9 mouse cellular contexts compared by ENCODE assay signal in genomic region chr10:80350292-80350691, GRCm38 (mm10). TPM values are rescaled to one million over a fixed set of nuclear protein-coding genes. Genes with fewer than 3 reads are reported as not detected.
DNase-seq lines count a peak whose midpoint lies in the region; ATAC-seq and TF ChIP-seq lines count a peak whose summit lies in the region.
"Had no signal": no experiment of that assay in that cellular context is flagged by ENCODE, and none has a peak within 500 bp of the region (broad histone marks: within the 10 kb centered on the region; RNA-seq: fewer than 3 reads in every experiment).

No protein-coding gene starts in this region.

- DNase-seq in CD4-positive, CD25-positive, alpha-beta regulatory T cell, adult 2 months (ENCODE audit: low read depth, low spot score): peak; percentile 90
- peak; percentile 85 for DNase-seq in brain, adult 2 months (ENCODE audit: low read depth, low spot score)
- peak; percentile 66 to 70 (median 69) for DNase-seq in liver, embryonic 14.5 days (ENCODE audit: low read depth in 3 of 3, low spot score in 3 of 3)
- peak; percentile 88 for DNase-seq in neural tube, embryonic 11.5 days (ENCODE audit: low spot score)

- H3K4me2 ChIP-seq in heart, embryonic 13.5 days: no peak overlapping the region
- H3K4me2 ChIP-seq in kidney, embryonic 16.5 days (replicated peaks; ENCODE audit: low read depth, low read length): no peak overlapping the region
- no peak overlapping the region for H3K4me2 ChIP-seq in liver, embryonic 14.5 days (ENCODE audit: low read depth)
- H3K4me2 ChIP-seq in neural tube, embryonic 11.5 days (ENCODE audit: low read depth): no peak overlapping the region
- no peak overlapping the region for H3K4me2 ChIP-seq in stomach, embryonic 16.5 days (ENCODE audit: low read depth, low read length)

- WGBS in heart, embryonic 13.5 days: 2% methylated on average over 7 of the region's 7 CpGs
- 3% methylated on average over 7 of the region's 7 CpGs for WGBS in kidney, embryonic 16.5 days
- 2% methylated on average over 7 of the region's 7 CpGs for WGBS in liver, embryonic 14.5 days (ENCODE audit: insufficient replicate concordance)
- 4% methylated on average over 7 of the region's 7 CpGs for WGBS in neural tube, embryonic 11.5 days
- 2% methylated on average over 7 of the region's 7 CpGs for WGBS in stomach, embryonic 16.5 days

- H3K4me3 ChIP-seq in heart, embryonic 13.5 days: no peak overlapping the region
- no peak overlapping the region for H3K4me3 ChIP-seq in kidney, embryonic 16.5 days (ENCODE audit: low read length)
- H3K4me3 ChIP-seq in liver, embryonic 14.5 days (ENCODE audit: insufficient read depth in 1 of 2, low read depth in 2 of 2, low read length in 2 of 2): no peak overlapping the region
- no peak overlapping the region for H3K4me3 ChIP-seq in neural tube, embryonic 11.5 days (ENCODE audit: low read depth, low read length)
- no peak overlapping the region for H3K4me3 ChIP-seq in stomach, embryonic 16.5 days (replicated peaks; ENCODE audit: low read length)
- H3K4me3 ChIP-seq: erythroblast, embryonic 14.5 days had no signal

- peak; percentile 75 for ATAC-seq in erythroblast, adult 5-6 weeks (replicated peaks; ENCODE audit: low FRiP score, poor library complexity, severe bottlenecking)
- 0 out of 2 replicates have a peak, but pooled peaks have one; percentile 13 for ATAC-seq in heart, embryonic 13.5 days (ENCODE audit: extremely low read depth, insufficient number of reproducible peaks, low FRiP score, low TSS enrichment)
- peak; percentile 75 for ATAC-seq in kidney, embryonic 16.5 days (ENCODE audit: low FRiP score, low TSS enrichment)
- peak; percentile 72 for ATAC-seq in liver, embryonic 14.5 days (ENCODE audit: insufficient read depth)
- ATAC-seq in neural tube, embryonic 11.5 days (ENCODE audit: insufficient read depth, low FRiP score, low TSS enrichment): peak; percentile 75
- peak; percentile 82 for ATAC-seq in stomach, embryonic 16.5 days (ENCODE audit: insufficient read depth, low FRiP score)

- H3K9me3 ChIP-seq in heart, embryonic 13.5 days: no peaks in the 10 kb centered on the region
- no peaks in the 10 kb centered on the region for H3K9me3 ChIP-seq in kidney, embryonic 16.5 days (ENCODE audit: low read length)
- H3K9me3 ChIP-seq in liver, embryonic 14.5 days (ENCODE audit: control insufficient read depth, low read length): no peaks in the 10 kb centered on the region
- no peaks in the 10 kb centered on the region for H3K9me3 ChIP-seq in neural tube, embryonic 11.5 days (ENCODE audit: control insufficient read depth, low read length)
- no peaks in the 10 kb centered on the region for H3K9me3 ChIP-seq in stomach, embryonic 16.5 days (replicated peaks; ENCODE audit: control insufficient read depth, low read length)

- H3K4me1 ChIP-seq in heart, embryonic 13.5 days: peaks cover 37% of the 10 kb centered on the region
- H3K4me1 ChIP-seq in kidney, embryonic 16.5 days (ENCODE audit: insufficient read depth, low read length): peaks cover 19% of the 10 kb centered on the region
- H3K4me1 ChIP-seq in liver, embryonic 14.5 days (replicated peaks; ENCODE audit: control insufficient read depth in 2 of 2, insufficient read depth in 2 of 2, low read length in 1 of 2): peaks cover 6 to 12% of the 10 kb centered on the region in 2 experiments
- peaks cover 6% of the 10 kb centered on the region; the same call in 1 of the 2 replicates for H3K4me1 ChIP-seq in neural tube, embryonic 11.5 days (ENCODE audit: control insufficient read depth, insufficient read depth, low read length)
- H3K4me1 ChIP-seq in stomach, embryonic 16.5 days (ENCODE audit: control insufficient read depth, insufficient read depth, low read length): peaks cover 25% of the 10 kb centered on the region

- H3K27ac ChIP-seq in heart, embryonic 13.5 days (replicated peaks): no peak overlapping the region
- no peak overlapping the region for H3K27ac ChIP-seq in kidney, embryonic 16.5 days (ENCODE audit: low read length)
- no peak overlapping the region for H3K27ac ChIP-seq in liver, embryonic 14.5 days
- H3K27ac ChIP-seq in neural tube, embryonic 11.5 days (ENCODE audit: low read depth, low read length): no peak overlapping the region
- no peak overlapping the region for H3K27ac ChIP-seq in stomach, embryonic 16.5 days (ENCODE audit: low read length)

- peaks cover 97% of the 10 kb centered on the region for H3K27me3 ChIP-seq in heart, embryonic 13.5 days (replicated peaks)
- peaks cover 89% of the 10 kb centered on the region for H3K27me3 ChIP-seq in kidney, embryonic 16.5 days (ENCODE audit: insufficient read depth, low read length)
- H3K27me3 ChIP-seq in liver, embryonic 14.5 days (ENCODE audit: control insufficient read depth, insufficient read depth, low read length): peaks cover 54% of the 10 kb centered on the region
- peaks cover 89% of the 10 kb centered on the region for H3K27me3 ChIP-seq in neural tube, embryonic 11.5 days (ENCODE audit: control insufficient read depth, insufficient read depth, low read length)
- H3K27me3 ChIP-seq in stomach, embryonic 16.5 days (ENCODE audit: control insufficient read depth, insufficient read depth, low read length): peaks cover 40% of the 10 kb centered on the region

- peak; percentile 99 for TF ChIP-seq CTCF in liver, embryonic 14.5 days (IDR thresholded peaks at IDR 0.05; ENCODE audit: low read depth)

- TF ChIP-seq EP300 in liver, embryonic 14.5 days (IDR thresholded peaks at IDR 0.05; ENCODE audit: low read depth): no peak

- H3K9ac ChIP-seq in heart, embryonic 13.5 days: no peak overlapping the region
- no peak overlapping the region for H3K9ac ChIP-seq in kidney, embryonic 16.5 days (replicated peaks; ENCODE audit: low read length)
- no peak overlapping the region for H3K9ac ChIP-seq in liver, embryonic 14.5 days (replicated peaks)
- no peak overlapping the region for H3K9ac ChIP-seq in neural tube, embryonic 11.5 days (ENCODE audit: low read length)
- H3K9ac ChIP-seq in stomach, embryonic 16.5 days (ENCODE audit: low read length): no peak overlapping the region

- H3K36me3 ChIP-seq in heart, embryonic 13.5 days: no peaks in the 10 kb centered on the region
- no peaks in the 10 kb centered on the region for H3K36me3 ChIP-seq in kidney, embryonic 16.5 days (ENCODE audit: insufficient read depth, low read length)
- no peaks in the 10 kb centered on the region for H3K36me3 ChIP-seq in liver, embryonic 14.5 days (replicated peaks; ENCODE audit: control insufficient read depth, insufficient read depth, low read depth)
- no peaks in the 10 kb centered on the region for H3K36me3 ChIP-seq in neural tube, embryonic 11.5 days (ENCODE audit: control insufficient read depth, insufficient read depth, low read length)
- no peaks in the 10 kb centered on the region for H3K36me3 ChIP-seq in stomach, embryonic 16.5 days (ENCODE audit: control insufficient read depth, insufficient read depth, low read length)

RNA-seq across cellular contexts. Expression of gene Adamtsl5, which starts 2.1 kb away (rescaled TPM):
- total RNA-seq in erythroblast, adult 5-6 weeks (2015; ENCODE audit: low replicate concordance): 0.21 and 0.77 TPM in 2 replicates
- total RNA-seq in erythroblast, adult 5-6 weeks (2017; ENCODE audit: low replicate concordance): 0.17 TPM in 1 of 2 replicates, not detected in the other
- 6.5 and 8.3 TPM in 2 replicates for polyA plus RNA-seq in heart, embryonic 13.5 days (2015; fragmentation: Nextera tagmentation; extraction: Ambion mirVana)
- polyA plus RNA-seq in kidney, embryonic 16.5 days (2015; fragmentation: Nextera tagmentation; extraction: Ambion mirVana): 4.8 and 5.4 TPM in 2 replicates
- polyA plus RNA-seq in liver, embryonic 14.5 days (2012; rRNA removed): 1.9 and 2.1 TPM in 2 replicates
- polyA plus RNA-seq in liver, embryonic 14.5 days (2014; fragmentation: Nextera tagmentation; extraction: Ambion mirVana): 1.3 TPM in 2 replicates
- polyA plus RNA-seq in neural tube, embryonic 11.5 days (2014; fragmentation: Nextera tagmentation; extraction: Ambion mirVana): 0.17 and 0.27 TPM in 2 replicates
- 22.0 and 24.0 TPM in 2 replicates for polyA plus RNA-seq in stomach, embryonic 16.5 days (2015; fragmentation: Nextera tagmentation; extraction: Ambion mirVana)

RNA-seq across cellular contexts. Expression of gene Plk5, which starts 6.0 kb away (rescaled TPM):
- total RNA-seq in erythroblast, adult 5-6 weeks (2015; ENCODE audit: low replicate concordance): not detected in 2 replicates
- not detected in 2 replicates for total RNA-seq in erythroblast, adult 5-6 weeks (2017; ENCODE audit: low replicate concordance)
- not detected in 2 replicates for polyA plus RNA-seq in heart, embryonic 13.5 days (2015; fragmentation: Nextera tagmentation; extraction: Ambion mirVana)
- 0.97 and 1.2 TPM in 2 replicates for polyA plus RNA-seq in kidney, embryonic 16.5 days (2015; fragmentation: Nextera tagmentation; extraction: Ambion mirVana)
- 0.08 and 0.10 TPM in 2 replicates for polyA plus RNA-seq in liver, embryonic 14.5 days (2012; rRNA removed)
- 0.09 TPM in 1 of 2 replicates, not detected in the other for polyA plus RNA-seq in liver, embryonic 14.5 days (2014; fragmentation: Nextera tagmentation; extraction: Ambion mirVana)
- polyA plus RNA-seq in neural tube, embryonic 11.5 days (2014; fragmentation: Nextera tagmentation; extraction: Ambion mirVana): 0.17 TPM in 1 of 2 replicates, not detected in the other
- polyA plus RNA-seq in stomach, embryonic 16.5 days (2015; fragmentation: Nextera tagmentation; extraction: Ambion mirVana): 0.14 and 0.61 TPM in 2 replicates
- polyA plus RNA-seq: erythroblast, embryonic 14.5 days had no signal

RNA-seq across cellular contexts. Expression of gene Reep6, which starts 20.5 kb away (rescaled TPM):
- 1.7 and 6.0 TPM in 2 replicates for total RNA-seq in erythroblast, adult 5-6 weeks (2015; ENCODE audit: low replicate concordance)
- 2.0 and 4.5 TPM in 2 replicates for total RNA-seq in erythroblast, adult 5-6 weeks (2017; ENCODE audit: low replicate concordance)
- polyA plus RNA-seq in heart, embryonic 13.5 days (2015; fragmentation: Nextera tagmentation; extraction: Ambion mirVana): 2.6 and 4.4 TPM in 2 replicates
- 11.0 and 11.5 TPM in 2 replicates for polyA plus RNA-seq in kidney, embryonic 16.5 days (2015; fragmentation: Nextera tagmentation; extraction: Ambion mirVana)
- polyA plus RNA-seq in liver, embryonic 14.5 days (2012; rRNA removed): 23.6 and 29.2 TPM in 2 replicates
- 55.3 and 59.5 TPM in 2 replicates for polyA plus RNA-seq in liver, embryonic 14.5 days (2014; fragmentation: Nextera tagmentation; extraction: Ambion mirVana)
- 4.2 and 5.5 TPM in 2 replicates for polyA plus RNA-seq in neural tube, embryonic 11.5 days (2014; fragmentation: Nextera tagmentation; extraction: Ambion mirVana)
- polyA plus RNA-seq in stomach, embryonic 16.5 days (2015; fragmentation: Nextera tagmentation; extraction: Ambion mirVana): 45.2 and 51.1 TPM in 2 replicates

RNA-seq across cellular contexts. Expression of gene Pcsk4, which starts 21.0 kb away (rescaled TPM):
- total RNA-seq in erythroblast, adult 5-6 weeks (2015; ENCODE audit: low replicate concordance): 1.0 TPM in 1 of 2 replicates, not detected in the other
- total RNA-seq in erythroblast, adult 5-6 weeks (2017; ENCODE audit: low replicate concordance): not detected in 2 replicates
- 1.8 and 2.1 TPM in 2 replicates for polyA plus RNA-seq in heart, embryonic 13.5 days (2015; fragmentation: Nextera tagmentation; extraction: Ambion mirVana)
- 8.6 and 8.8 TPM in 2 replicates for polyA plus RNA-seq in kidney, embryonic 16.5 days (2015; fragmentation: Nextera tagmentation; extraction: Ambion mirVana)
- polyA plus RNA-seq in liver, embryonic 14.5 days (2012; rRNA removed): 6.6 and 7.2 TPM in 2 replicates
- polyA plus RNA-seq in liver, embryonic 14.5 days (2014; fragmentation: Nextera tagmentation; extraction: Ambion mirVana): 3.1 and 3.2 TPM in 2 replicates
- polyA plus RNA-seq in neural tube, embryonic 11.5 days (2014; fragmentation: Nextera tagmentation; extraction: Ambion mirVana): 2.0 and 2.4 TPM in 2 replicates
- 3.7 and 4.4 TPM in 2 replicates for polyA plus RNA-seq in stomach, embryonic 16.5 days (2015; fragmentation: Nextera tagmentation; extraction: Ambion mirVana)

RNA-seq across cellular contexts. Expression of gene 2310011J03Rik, which starts 30.0 kb away (rescaled TPM):
- total RNA-seq in erythroblast, adult 5-6 weeks (2015; ENCODE audit: low replicate concordance): 6.1 and 12.7 TPM in 2 replicates
- total RNA-seq in erythroblast, adult 5-6 weeks (2017; ENCODE audit: low replicate concordance): 3.5 and 3.7 TPM in 2 replicates
- 36.0 and 36.6 TPM in 2 replicates for polyA plus RNA-seq in heart, embryonic 13.5 days (2015; fragmentation: Nextera tagmentation; extraction: Ambion mirVana)
- 52.9 and 54.8 TPM in 2 replicates for polyA plus RNA-seq in kidney, embryonic 16.5 days (2015; fragmentation: Nextera tagmentation; extraction: Ambion mirVana)
- polyA plus RNA-seq in liver, embryonic 14.5 days (2012; rRNA removed): 24.3 and 24.7 TPM in 2 replicates
- 29.4 and 29.5 TPM in 2 replicates for polyA plus RNA-seq in liver, embryonic 14.5 days (2014; fragmentation: Nextera tagmentation; extraction: Ambion mirVana)
- polyA plus RNA-seq in neural tube, embryonic 11.5 days (2014; fragmentation: Nextera tagmentation; extraction: Ambion mirVana): 37.3 and 40.5 TPM in 2 replicates
- 46.6 and 48.1 TPM in 2 replicates for polyA plus RNA-seq in stomach, embryonic 16.5 days (2015; fragmentation: Nextera tagmentation; extraction: Ambion mirVana)

Comparison
In these comparisons a context has a peak if more than half of its experiments do, and no peak if none do; other contexts are left out.
1. ATAC-seq: peak in every context shown above with its lines; median percentile 82 in stomach, embryonic 16.5 days; 75 in erythroblast, adult 5-6 weeks; 75 in kidney, embryonic 16.5 days; 75 in neural tube, embryonic 11.5 days; 72 in liver, embryonic 14.5 days; 13 in heart, embryonic 13.5 days.